Mouse (Mus musculus) hindbrain, embryonic 12.5 days (tissue): Measurements from ENCODE around the gene Rims1. TPM values are rescaled to one million over a fixed set of nuclear protein-coding genes. Genes with fewer than 3 reads are reported as not detected.

ENCODE experiments used
- ATAC-seq: fragments of 200-750 bp; cut with Nextera tagmentation; 2 replicates; pipeline ENCODE4 v1.8.0; 2017; ENCODE audit warnings: moderate TSS enrichment; ENCODE audit not compliant: low FRiP score
- H3K27ac ChIP-seq: fragments of 300-500 bp; sonication (generic); 2 replicates; pipeline ENCODE4 v1.5.1; 2016; ENCODE audit warnings: mild to moderate bottlenecking
- H3K27me3 ChIP-seq: fragments of 300-500 bp; sonication (generic); 2 replicates; pipeline ENCODE4 v1.6.1; 2016; ENCODE audit warnings: mild to moderate bottlenecking
- H3K36me3 ChIP-seq: fragments of 300-500 bp; sonication (generic); 2 replicates; pipeline ENCODE4 v1.6.1; 2016; ENCODE audit warnings: mild to moderate bottlenecking
- H3K4me1 ChIP-seq: fragments of 300-500 bp; sonication (generic); 2 replicates; pipeline ENCODE4 v1.6.1; 2016
- H3K4me2 ChIP-seq: fragments of 300-500 bp; sonication (generic); replicated peaks from 2 replicates; pipeline ENCODE4 v1.6.1; 2016; ENCODE audit warnings: mild to moderate bottlenecking
- H3K4me3 ChIP-seq: fragments of 300-500 bp; sonication (generic); 2 replicates; pipeline ENCODE4 v1.5.1; 2016; ENCODE audit warnings: mild to moderate bottlenecking
- H3K9ac ChIP-seq: fragments of 300-500 bp; sonication (generic); 2 replicates; pipeline ENCODE4 v1.6.1; 2016; ENCODE audit warnings: mild to moderate bottlenecking, moderate library complexity
- H3K9me3 ChIP-seq: fragments of 300-500 bp; sonication (generic); replicated peaks from 2 replicates; pipeline ENCODE4 v1.6.1; 2016; ENCODE audit warnings: mild to moderate bottlenecking
- WGBS: fragments of 180-500 bp; shearing (Covaris S2); methylation state at CpG from one replicate; pipeline ENCODE4 v1.1.7; 2016; 5-methylcytosine and 5-hydroxymethylcytosine counted together
- polyA plus RNA-seq: library from polyadenylated mRNA; unstranded; fragments of >200 nt; fragmentation: Nextera tagmentation; extraction: Ambion mirVana; gene quantifications from 2 replicates; pipeline ENCODE4 v1.2.1, GENCODE M21; 2016

Rims1 gene
- polyA plus RNA-seq, 1 experiment from 2014 or later: 8.9 TPM

DNA sequence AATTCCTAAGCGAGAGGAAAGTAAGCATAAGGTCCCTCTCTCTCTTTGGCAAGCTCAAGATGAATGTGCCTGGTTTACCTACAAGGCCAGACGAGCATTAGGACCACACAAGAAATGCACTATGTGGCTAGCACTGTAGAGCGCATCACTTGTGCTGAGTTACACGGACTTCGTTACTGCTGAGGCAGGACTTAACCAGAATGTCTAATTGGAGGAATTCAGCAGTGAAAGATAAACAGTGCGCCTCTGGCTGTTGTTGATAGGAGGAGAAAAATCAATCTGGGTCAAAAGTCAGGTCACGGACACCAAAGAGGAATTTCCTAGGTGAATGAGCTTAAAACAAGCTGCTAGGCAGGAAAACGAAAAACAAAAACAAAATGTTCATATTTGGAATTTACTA lies 185.0 kb downstream of the Rims1 start:
- Histone ChIP-seq H3K4me1 (no peaks in the 10 kb centered on the region), H3K36me3 (no peaks in the 10 kb centered on the region), H3K27ac (no peak overlapping the region), H3K27me3 (no peaks in the 10 kb centered on the region), H3K9ac (no peak overlapping the region), H3K4me3 (no peak overlapping the region), H3K4me2 (no peak overlapping the region), H3K9me3 (no peaks in the 10 kb centered on the region)
- ATAC-seq: no peak
- WGBS: 55% methylated on average over 8 of the region's 8 CpGs

DNA sequence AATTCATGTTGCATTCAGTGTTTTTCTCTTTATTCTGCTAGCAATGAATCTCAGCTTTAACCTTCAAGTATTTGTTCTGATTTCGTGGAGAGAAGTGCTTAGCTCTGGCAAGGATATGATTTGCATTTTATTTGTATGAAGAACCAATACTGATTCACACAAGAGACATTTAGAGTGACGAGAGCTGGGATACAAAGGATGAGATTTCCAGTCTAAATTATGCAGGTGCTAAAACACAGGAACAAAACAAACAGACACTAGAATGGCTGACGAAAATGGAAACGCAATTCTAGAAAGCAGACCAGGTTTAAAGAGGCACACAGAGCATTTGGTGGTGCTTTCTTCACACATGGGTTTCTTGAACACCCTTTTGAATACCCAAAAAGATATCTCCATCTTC lies 190.2 kb downstream of the Rims1 start:
- Histone ChIP-seq H3K4me3 (no peak overlapping the region), H3K36me3 (no peaks in the 10 kb centered on the region), H3K9ac (no peak overlapping the region), H3K9me3 (no peaks in the 10 kb centered on the region), H3K4me2 (no peak overlapping the region), H3K27me3 (no peaks in the 10 kb centered on the region), H3K27ac (no peak overlapping the region), H3K4me1 (no peaks in the 10 kb centered on the region)
- no peak for ATAC-seq
- 63% methylated on average over 4 of the region's 4 CpGs for WGBS

DNA sequence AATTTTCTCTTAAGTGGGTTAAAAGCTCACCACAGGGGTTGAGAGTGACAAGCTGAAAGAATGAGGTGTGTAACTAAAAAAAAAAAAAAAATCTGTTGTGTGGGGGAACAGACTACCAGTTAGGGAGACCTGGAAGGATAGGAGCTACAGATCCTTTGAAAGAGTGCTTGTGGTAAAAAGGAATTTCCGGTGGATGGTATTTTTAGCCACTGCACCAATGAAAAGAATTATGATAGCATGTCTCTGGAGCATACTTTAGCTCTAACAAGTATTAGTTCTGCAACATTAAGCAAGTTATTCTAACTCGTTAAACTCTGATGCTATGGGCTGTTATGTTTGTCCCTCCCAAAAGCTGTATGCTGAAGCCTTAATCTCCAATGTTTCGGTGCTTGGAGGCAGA lies 192.2 kb downstream of the Rims1 start:
- Histone ChIP-seq H3K4me1 (no peaks in the 10 kb centered on the region), H3K4me2 (no peak overlapping the region), H3K9ac (no peak overlapping the region), H3K4me3 (no peak overlapping the region), H3K36me3 (no peaks in the 10 kb centered on the region), H3K27ac (no peak overlapping the region), H3K9me3 (no peaks in the 10 kb centered on the region), H3K27me3 (no peaks in the 10 kb centered on the region)
- no peak for ATAC-seq
- 84% methylated on average over 3 of the region's 3 CpGs for WGBS

DNA sequence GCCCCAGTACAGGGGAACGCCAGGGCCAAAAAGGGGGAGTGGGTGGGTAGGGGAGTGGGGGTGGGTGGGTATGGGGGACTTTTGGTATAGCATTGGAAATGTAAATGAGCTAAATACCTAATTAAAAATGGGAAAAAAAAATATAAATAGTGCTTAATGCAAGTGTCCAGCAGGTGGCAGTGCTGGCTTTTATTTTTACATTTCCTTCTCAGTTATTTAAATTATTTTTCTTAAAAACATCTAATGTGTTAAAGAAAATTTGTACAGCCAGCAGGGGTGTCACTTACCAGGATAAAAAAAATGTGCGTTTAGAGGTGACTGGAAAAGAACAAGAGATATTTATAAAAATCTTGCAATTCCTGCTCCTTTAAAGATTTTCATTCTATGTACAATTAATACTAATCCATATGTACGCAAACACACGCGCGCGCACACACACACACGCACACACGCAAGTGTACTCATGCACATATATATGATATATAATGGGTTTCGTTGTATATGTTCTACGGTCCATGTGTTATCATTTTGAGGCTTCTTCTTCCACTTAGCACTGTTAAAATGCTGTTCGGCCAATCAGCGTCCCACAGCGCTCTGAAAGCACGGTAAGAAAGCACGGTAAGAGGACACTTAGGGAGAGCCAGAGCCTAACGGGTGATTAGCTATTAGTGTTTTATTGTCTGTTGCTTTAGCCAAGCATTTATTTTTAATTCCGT lies 201.3 kb downstream of the Rims1 start:
- ATAC-seq: 0 out of 2 replicates have a peak, but pooled peaks have one; percentile 19
- 73% methylated on average over 18 of the region's 18 CpGs for WGBS
- Histone ChIP-seq H3K9ac (no peak overlapping the region), H3K36me3 (no peaks in the 10 kb centered on the region), H3K4me3 (no peak overlapping the region), H3K27ac (no peak overlapping the region), H3K9me3 (no peaks in the 10 kb centered on the region), H3K27me3 (no peaks in the 10 kb centered on the region), H3K4me2 (no peak overlapping the region), H3K4me1 (no peaks in the 10 kb centered on the region)

DNA sequence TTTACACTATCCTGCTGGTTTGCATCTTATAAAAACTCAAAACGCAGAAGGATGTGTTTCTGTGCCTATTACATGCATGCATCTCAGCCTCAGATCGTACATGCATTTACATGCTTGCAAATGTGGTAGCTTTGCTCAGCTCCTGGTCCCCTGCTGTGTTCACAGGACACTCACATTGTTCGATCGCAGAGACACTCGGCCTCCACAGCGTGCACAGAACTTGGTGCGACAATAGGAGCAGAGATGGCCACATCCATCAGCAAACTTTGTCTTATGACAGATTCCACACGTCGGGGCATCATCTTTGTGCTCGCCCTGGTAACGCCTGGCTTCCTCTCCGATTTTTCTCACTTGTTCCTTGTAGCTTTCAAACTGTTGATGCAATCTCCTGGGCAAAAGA lies 209.6 kb downstream of the Rims1 start:
- no peak overlapping the region for H3K27ac ChIP-seq
- 39% methylated on average over 12 of the region's 12 CpGs for WGBS

DNA sequence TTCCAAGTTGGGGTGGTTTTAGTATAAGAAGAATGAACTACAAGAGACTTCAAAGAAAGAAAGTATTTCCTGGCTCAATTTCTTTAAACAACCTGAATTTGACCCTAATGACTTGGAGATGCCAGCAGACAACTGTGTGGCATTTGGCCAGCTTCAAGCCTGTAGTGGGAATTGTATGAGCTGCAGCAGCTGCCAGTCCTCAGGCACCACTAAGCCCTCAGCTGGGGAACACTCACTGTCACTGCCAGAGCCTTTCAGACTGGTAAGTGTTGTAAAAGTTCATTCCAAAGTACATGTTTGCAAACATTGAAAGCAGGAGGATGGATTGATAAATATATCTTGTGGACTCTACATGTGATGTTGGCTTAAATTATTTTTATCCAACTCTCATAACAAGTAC lies 211.0 kb downstream of the Rims1 start:
- H3K36me3 ChIP-seq: no peaks in the 10 kb centered on the region
- no peak overlapping the region for H3K4me3 ChIP-seq
- H3K27ac ChIP-seq: no peak overlapping the region
- H3K9ac ChIP-seq: no peak overlapping the region
- H3K4me2 ChIP-seq: no peak overlapping the region
- no peaks in the 10 kb centered on the region for H3K9me3 ChIP-seq
- H3K4me1 ChIP-seq: peaks cover 8% of the 10 kb centered on the region
- H3K27me3 ChIP-seq: no peaks in the 10 kb centered on the region
- ATAC-seq: no peak

More for the DNA sequence above, 209.6 kb downstream of the Rims1 start:
- Histone ChIP-seq H3K4me1 (peaks cover 8% of the 10 kb centered on the region), H3K27me3 (no peaks in the 10 kb centered on the region), H3K4me2 (no peak overlapping the region), H3K9ac (no peak overlapping the region), H3K9me3 (no peaks in the 10 kb centered on the region), H3K4me3 (no peak overlapping the region), H3K36me3 (no peaks in the 10 kb centered on the region)
- ATAC-seq: peak; percentile 48; the same call in 1 of the 2 replicates

DNA sequence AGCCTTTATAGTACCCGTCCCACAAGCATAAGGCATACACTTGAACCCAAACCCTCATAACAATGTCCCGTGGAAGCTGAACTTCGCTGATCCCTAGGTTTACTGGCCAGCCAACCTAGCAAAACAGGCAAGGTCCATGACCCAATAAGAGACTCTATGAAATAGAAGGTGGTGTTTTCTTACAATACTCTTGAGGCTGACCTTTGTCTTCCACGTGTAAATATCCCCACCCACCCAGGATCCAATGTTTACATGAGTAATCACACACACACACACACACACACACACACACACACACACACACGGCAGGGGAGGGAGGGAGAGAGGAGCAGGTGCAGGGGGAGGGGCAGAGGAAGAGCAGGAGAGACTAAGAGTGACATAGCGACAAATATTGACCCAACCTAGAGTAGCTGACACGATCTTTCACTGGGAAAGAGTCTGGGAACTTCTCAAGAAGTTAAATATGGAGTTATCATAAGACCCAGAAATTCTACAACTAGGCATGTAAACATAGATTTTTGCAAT lies 217.9 kb downstream of the Rims1 start:
- ATAC-seq: no peak
- no peaks in the 10 kb centered on the region for H3K27me3 ChIP-seq
- H3K4me1 ChIP-seq: no peaks in the 10 kb centered on the region
- no peak overlapping the region for H3K4me2 ChIP-seq
- no peak overlapping the region for H3K4me3 ChIP-seq
- no peak overlapping the region for H3K9ac ChIP-seq
- WGBS: 78% methylated on average over 6 of the region's 7 CpGs
- H3K9me3 ChIP-seq: no peaks in the 10 kb centered on the region
- H3K27ac ChIP-seq: no peak overlapping the region
- no peaks in the 10 kb centered on the region for H3K36me3 ChIP-seq

DNA sequence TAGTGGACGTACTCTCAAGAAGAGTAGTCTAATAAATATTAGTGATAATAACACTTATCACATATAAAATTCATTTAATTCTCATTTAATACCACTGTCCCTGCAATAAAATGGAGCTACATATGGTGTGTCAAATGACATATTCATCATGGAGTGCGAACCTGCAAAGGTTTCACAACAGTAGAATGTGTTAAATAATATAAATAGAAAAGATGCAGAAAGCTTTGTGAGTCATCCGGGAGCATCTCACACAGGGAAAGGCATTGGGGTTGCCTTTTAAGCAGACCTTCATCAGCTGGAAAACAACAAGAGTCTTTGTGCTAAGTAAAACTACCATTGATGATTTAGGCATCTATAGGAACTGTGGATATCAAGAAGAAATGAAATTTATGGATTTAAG lies 220.2 kb downstream of the Rims1 start:
- Histone ChIP-seq H3K4me2 (no peak overlapping the region), H3K4me3 (no peak overlapping the region), H3K4me1 (no peaks in the 10 kb centered on the region), H3K9ac (no peak overlapping the region), H3K27me3 (no peaks in the 10 kb centered on the region), H3K27ac (no peak overlapping the region), H3K9me3 (no peaks in the 10 kb centered on the region), H3K36me3 (no peaks in the 10 kb centered on the region)
- no peak for ATAC-seq
- WGBS: 89% methylated on average over 3 of the region's 3 CpGs

DNA sequence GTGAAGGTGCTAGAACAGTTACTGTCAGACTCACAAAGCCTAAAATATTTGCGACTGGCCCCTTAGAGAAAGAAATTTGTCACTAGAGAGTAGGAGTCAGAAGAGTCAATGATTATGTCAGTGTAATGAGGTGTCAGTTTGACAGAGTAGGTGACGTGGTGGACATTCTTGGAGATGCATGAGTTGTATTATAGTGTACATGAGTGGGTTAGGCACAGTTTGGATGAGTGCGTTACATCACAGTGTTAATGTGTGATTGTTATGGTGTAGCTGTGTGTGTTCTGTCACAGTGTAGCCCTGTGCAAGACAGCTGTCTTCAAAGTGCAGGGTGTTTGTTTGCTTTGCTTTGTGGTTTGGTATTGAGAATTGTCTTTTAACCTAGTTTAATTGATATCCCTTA lies 226.3 kb downstream of the Rims1 start:
- Histone ChIP-seq H3K9ac (no peak overlapping the region), H3K4me3 (no peak overlapping the region), H3K27me3 (no peaks in the 10 kb centered on the region), H3K9me3 (no peaks in the 10 kb centered on the region), H3K36me3 (no peaks in the 10 kb centered on the region), H3K27ac (no peak overlapping the region), H3K4me1 (no peaks in the 10 kb centered on the region), H3K4me2 (no peak overlapping the region)
- ATAC-seq: no peak
- WGBS: 89% methylated on average over 3 of the region's 3 CpGs

DNA sequence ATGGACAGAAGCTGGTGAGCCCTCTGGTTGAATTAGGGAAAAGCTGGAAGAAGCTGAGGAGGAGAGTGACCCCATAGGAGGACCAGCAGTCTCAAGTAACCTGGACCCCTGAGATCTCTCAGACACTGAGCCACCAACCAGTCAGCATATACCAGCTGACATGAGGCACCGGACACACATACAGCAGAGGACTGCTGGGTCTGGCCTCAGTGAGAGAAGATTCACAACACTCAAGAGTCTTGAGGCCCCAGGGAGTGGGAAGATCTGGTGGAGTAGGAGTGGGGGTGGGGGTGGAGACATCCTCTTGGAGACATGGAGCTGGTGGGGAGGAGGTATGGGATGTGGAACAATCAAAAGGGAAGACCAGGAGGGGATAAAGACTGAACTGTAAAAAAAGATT lies 233.1 kb downstream of the Rims1 start:
- H3K9ac ChIP-seq: no peak overlapping the region
- H3K9me3 ChIP-seq: no peaks in the 10 kb centered on the region
- no peaks in the 10 kb centered on the region for H3K36me3 ChIP-seq
- no peak overlapping the region for H3K4me2 ChIP-seq
- ATAC-seq: 0 out of 2 replicates have a peak, but pooled peaks have one; percentile 26
- H3K4me1 ChIP-seq: no peaks in the 10 kb centered on the region
- H3K27me3 ChIP-seq: no peaks in the 10 kb centered on the region
- H3K4me3 ChIP-seq: no peak overlapping the region
- no peak overlapping the region for H3K27ac ChIP-seq
- WGBS: 89% methylated on average over 1 of the region's 1 CpGs

DNA sequence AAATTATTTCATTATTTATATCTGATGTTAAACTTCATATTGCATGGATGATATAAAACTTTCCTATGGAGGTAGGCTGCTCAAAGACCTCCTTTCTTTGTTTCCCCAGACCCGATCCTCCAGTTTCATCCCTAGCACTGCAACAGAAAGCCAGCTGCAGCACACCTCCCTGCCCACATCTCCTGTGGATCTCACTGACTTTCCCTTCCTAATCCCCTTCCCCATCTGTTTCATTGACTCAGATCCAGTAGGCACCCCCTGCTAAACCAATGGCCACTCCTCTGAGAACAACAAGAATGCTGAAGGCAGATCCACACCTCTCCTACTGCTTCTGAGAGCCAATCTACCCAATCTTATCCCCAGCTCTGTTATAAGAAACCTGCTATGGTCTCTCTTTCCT lies 259.5 kb downstream of the Rims1 start:
- 96% methylated on average over 1 of the region's 1 CpGs for WGBS
- H3K4me1 ChIP-seq: no peaks in the 10 kb centered on the region

DNA sequence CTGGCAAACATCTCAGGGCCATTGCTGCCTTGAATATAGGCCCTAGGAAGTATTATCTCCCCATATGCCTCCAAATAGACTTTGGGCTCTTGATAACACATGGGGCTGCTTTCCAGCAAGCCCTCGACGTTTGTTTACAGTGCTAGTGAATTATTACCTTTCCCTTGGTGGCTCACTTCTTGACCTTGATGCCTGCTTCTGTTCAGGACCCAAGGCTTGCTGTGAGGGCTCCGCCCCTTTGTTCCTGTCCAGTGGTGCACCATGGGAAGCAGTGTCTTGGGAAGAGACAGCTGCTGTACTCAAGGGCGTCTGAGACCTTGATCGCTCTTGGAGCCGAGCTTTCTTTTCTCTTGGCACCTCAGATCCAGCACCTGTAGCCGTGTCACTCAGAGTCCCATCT lies 267.7 kb downstream of the Rims1 start:
- Histone ChIP-seq H3K9ac (no peak overlapping the region), H3K4me2 (no peak overlapping the region), H3K4me3 (no peak overlapping the region), H3K36me3 (no peaks in the 10 kb centered on the region), H3K9me3 (no peaks in the 10 kb centered on the region), H3K27ac (no peak overlapping the region), H3K27me3 (peaks cover 17% of the 10 kb centered on the region), H3K4me1 (no peaks in the 10 kb centered on the region)
- 81% methylated on average over 7 of the region's 7 CpGs for WGBS
- no peak for ATAC-seq

More for the DNA sequence above, 259.5 kb downstream of the Rims1 start:
- Histone ChIP-seq H3K9me3 (no peaks in the 10 kb centered on the region), H3K4me3 (no peak overlapping the region), H3K9ac (no peak overlapping the region), H3K36me3 (no peaks in the 10 kb centered on the region), H3K4me2 (no peak overlapping the region), H3K27me3 (no peaks in the 10 kb centered on the region), H3K27ac (no peak overlapping the region)
- ATAC-seq: no peak

DNA sequence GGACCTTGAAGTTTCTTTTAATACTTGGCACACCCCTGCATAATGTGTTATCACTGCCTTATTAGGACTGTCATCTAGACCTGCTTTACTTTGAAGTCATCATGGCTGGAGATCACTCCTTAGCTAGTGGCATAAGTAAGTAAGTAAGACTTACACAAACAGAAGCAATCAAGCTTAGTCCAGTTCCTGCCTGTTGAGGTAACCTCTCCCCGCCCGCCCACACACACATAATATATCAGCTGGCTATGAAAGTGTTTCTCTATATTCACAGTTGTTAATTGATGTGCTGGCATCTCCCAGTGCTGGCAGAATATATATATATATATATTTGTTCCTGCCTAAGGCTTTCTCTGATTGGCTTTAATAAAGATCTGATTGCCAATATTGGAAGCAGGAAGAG lies 269.0 kb downstream of the Rims1 start:
- 94% methylated on average over 2 of the region's 2 CpGs for WGBS
- Histone ChIP-seq H3K27me3 (peaks cover 17% of the 10 kb centered on the region), H3K27ac (no peak overlapping the region), H3K9ac (no peak overlapping the region), H3K4me2 (no peak overlapping the region), H3K9me3 (no peaks in the 10 kb centered on the region), H3K36me3 (no peaks in the 10 kb centered on the region), H3K4me3 (no peak overlapping the region), H3K4me1 (0 out of 2 replicates have a peak, but pooled peaks cover 4% of the 10 kb centered on the region)
- ATAC-seq: no peak
